Mouse (Mus musculus) A20 (cell line): ENCODE data around the gene Art3.

Experiments
- DNase-seq: peaks from one replicate; pipeline ENCODE4 v3.0.0-alpha.2; 2011; ENCODE audit warnings: low read depth, low spot score

Gene Art3

GRCm38 (mm10) chr5:92376795-92377405 is 45.3 kb downstream of the Art3 start:
- no peak for DNase-seq

- peak; percentile 85 for DNase-seq
These were observed 50.1 kb downstream of the Art3 start for GRCm38 (mm10) chr5:92381550-92382348.

DNA sequence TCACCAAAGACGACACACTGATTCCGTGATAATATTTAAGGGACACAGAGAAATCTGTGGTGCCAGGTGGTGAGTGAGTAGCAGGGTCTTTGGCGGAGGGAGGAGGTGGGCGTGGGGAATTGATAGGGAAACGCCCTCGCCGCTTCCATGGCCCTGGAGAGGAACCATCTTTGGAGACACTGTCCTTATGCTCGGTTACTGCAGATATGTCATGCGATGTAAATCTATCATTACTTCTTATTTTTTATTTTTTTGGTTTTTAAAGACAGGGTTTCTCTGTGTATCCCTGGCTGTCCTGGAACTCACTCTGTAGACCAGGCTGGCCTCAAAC is 50.7 kb downstream of the Art3 start:
- no peak for DNase-seq

- DNase-seq = no peak
These were observed 52.1 kb downstream of the Art3 start for GRCm38 (mm10) chr5:92383747-92384146.

DNA sequence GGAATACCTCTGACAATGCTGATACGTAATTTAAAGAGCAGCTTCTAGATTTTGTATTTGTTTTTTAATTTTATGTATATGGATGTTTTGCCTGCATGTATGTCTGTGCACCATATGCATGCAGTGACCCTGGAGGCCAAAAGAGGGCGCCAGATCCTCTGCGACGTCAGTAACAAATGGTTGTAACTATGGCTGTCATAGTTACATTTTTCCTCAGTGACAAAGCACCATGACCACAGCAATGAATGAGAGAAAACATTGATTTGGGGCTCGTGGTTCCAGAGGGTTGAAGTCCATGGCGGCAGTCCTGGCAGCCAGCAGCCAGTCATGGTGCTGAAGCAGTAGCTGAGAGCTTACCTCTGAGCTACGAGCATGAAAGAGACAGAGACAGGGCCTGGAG is 53.2 kb downstream of the Art3 start:
- DNase-seq = peak; percentile 61

DNA sequence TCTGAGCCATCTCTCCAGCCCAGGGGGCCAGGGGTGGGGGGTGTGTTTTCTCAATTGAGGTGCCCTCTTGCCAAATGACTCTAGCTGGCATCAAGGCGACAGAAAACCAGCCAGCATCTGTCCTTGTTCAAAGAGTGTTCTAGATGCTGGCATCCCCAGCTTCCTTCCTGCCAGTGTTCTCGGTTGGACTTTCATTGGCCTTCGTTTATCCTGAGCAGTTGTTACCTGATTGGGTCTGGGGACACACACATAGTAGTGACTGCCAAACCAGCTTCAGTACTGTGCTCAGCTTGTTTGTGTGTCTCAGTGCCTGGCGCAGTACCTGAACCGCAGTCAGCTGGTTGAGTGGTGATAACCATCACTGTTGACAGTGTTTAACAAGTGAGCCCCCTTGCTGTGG is 54.5 kb downstream of the Art3 start:
- DNase-seq = no peak

- DNase-seq = no peak
These were observed 55.0 kb downstream of the Art3 start for GRCm38 (mm10) chr5:92386643-92387042.

- DNase-seq = no peak
These were observed 55.8 kb downstream of the Art3 start for GRCm38 (mm10) chr5:92387433-92387832.

DNA sequence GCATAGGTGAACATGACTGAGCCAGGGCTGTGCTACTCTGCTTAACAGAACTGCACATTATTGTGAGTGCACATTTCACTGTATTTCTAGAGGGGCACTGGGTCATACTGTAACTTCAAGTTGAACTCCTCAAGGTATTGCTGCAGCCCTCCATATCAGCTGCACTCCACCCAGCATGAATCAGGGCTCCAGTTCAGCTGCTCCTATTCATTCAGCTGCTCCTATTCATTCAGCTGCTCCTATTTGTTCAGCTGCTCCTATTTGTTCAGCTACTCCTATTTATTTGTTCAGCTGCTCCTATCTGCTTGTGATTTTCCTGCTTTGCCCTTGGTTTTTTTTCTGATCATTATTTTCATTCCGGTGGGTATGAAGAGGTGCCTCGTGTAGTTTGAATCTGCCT is 58.4 kb downstream of the Art3 start:
- no peak for DNase-seq

GRCm38 (mm10) chr5:92390615-92391014 is 59.0 kb downstream of the Art3 start:
- no peak for DNase-seq

DNA sequence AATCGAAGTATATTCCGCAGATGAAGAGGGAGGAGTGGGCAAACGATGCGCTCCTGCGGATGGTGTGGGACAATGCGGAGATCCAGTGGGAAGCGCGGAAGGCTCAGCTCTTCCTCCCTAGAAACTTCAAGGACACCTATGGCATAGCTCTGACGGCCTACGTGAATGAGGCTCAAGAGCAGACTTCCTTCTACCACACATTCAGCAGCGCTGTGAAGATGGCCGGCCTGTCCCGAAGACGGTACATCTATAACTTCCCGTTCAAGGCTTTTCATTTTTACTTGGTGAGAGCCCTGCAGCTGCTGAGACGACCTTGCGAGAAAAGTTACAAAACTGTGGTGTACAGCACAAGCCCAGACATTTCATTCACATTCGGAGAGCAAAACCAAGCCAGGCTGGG is 60.9 kb downstream of the Art3 start:
- DNase-seq = no peak

- no peak for DNase-seq
These were observed 62.2 kb downstream of the Art3 start for GRCm38 (mm10) chr5:92393863-92394262.

GRCm38 (mm10) chr5:92395764-92396163 is 64.1 kb downstream of the Art3 start:
- DNase-seq = no peak

GRCm38 (mm10) chr5:92396476-92396875 is 64.8 kb downstream of the Art3 start:
- DNase-seq = no peak

DNA sequence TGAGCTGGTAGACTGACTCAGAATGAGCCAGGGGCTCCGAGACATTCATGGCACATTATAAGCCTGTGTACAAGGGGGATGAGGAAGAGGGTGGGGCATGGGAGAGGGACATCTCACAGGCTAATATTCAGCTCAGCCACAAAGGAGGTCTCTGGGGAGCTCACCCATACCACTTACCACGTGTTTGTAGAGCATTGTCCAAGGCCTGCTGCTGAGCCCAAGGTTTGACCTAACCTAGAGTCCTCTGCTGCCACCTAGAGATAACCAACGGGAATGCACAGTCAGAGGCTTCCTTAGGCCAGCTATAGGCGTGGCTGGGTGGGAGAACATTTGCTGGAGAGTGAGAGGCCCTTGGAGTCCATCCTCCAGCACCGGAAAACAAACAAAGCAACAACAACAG is 66.5 kb downstream of the Art3 start:
- peak; percentile 82 for DNase-seq

DNA sequence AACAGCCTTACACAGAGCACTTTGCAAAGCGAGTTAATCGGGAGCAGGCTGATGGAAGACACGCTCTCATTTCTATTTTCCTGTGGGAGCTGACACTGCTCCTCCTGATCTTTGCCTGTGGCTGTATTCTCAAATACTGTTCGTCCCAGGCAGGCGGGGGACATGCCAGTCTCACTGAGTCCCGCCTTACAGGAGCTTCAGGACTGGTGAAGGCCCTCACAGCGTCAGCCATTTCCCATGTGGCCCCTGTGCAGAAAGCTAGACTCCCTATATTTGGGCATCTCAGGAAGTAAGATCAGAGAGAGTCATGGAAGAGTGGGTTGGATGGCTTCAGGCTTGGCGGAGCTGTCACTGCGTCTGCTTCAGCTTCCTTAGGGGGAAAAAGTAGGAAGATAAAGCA is 71.2 kb downstream of the Art3 start:
- DNase-seq = no peak

DNA sequence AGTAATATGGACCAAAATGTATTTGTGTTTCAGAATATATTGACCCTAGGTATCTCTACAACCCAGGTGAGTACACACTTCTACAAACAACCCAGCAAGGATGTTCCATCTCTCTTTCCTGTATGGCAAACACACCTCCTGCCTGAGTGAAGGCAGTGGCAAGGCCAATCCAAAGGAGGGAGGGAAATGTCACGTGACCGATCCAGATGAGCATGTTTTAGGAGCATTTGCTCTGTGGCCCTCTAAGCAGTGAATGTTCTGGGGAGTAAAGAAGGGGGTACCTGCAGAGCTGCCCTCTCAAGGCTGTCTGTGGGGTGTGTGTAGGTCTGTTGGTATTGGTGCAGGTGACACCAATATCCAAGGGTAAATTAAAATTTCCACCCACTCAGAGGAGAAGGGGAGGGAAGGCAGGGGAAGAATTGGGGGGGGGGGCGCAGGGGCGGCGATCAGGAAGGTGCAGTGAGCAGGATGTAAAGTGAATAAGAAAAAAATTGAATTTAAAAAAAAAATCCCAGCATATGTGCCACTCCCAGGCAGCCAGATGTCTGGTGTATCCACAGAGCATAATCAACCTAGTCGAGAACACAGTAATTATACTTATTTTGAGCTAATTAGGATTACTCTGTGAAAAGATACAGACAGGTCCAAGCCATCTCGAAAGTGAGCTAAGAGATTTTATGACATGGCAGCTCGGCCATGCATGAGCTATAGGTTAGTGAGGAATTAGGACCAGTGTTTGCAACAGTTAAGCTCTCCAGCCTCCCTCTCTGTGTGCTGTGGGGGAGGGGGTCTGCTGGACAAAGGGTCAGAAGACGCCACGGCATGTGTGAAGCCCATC is 72.2 kb downstream of the Art3 start:
- DNase-seq = no peak

GRCm38 (mm10) chr5:92404400-92404678 is 72.7 kb downstream of the Art3 start:
- no peak for DNase-seq

DNA sequence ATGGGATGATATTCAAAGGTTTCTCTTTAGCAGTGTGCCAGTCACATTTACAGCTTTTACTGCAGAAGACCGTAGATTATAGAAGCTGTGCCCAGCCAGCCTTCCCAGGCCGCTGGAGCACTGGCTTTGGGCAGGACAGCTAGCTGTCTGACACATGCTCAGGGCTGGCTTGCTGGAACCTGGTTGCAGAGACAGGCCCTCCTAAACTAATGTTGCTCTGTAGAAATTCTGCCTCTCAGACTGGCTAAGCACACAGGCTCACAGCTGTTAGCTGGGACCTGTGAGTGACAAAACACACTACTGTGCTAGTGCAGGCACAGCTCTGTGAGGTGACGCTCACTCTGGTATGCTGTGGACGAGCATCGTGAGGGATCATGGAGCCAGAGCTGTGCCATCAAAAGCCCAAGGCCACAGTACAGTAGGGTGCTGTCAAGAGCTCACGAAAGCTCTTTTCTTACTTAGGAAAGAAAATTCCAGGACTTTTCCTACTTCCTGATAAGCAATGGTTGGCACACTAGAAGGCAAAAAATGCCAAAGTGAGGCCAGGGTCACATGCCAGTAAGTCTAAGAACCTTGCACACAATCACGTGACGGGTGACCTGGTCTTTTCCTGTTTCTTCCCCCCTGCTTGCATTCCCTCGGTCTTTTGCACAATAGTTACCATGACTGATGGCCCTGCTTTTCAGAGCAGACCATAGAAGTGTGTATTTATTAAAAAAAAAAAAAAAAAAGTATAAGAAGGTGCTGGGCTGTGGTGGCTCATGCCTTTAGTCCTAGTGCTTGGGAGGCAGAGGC is 77.9 kb downstream of the Art3 start:
- no peak for DNase-seq

DNA sequence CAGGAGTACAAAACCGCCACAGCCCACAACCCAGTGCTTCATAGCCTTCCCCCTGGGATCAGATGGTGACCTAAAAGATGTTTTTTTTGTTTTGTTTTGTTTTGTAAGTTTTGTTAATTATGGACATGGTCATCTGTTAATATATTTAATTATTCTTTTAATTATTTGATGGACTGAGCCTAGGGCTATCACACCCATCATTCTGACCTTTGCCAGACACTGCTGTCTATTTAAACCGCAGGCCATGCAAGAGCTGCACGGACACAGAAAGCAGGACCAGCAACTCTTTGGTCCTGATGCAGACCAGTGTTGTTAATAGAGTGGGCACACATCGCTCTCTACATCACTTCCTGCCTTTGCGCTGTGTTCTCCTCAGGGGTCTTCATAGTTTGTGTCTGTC is 78.9 kb downstream of the Art3 start:
- DNase-seq = no peak

- DNase-seq = no peak
These were observed 80.0 kb downstream of the Art3 start for GRCm38 (mm10) chr5:92411461-92412140.
